Mouse (Mus musculus) MEL (cell line): ENCODE measurements around the gene Arhgef1. TPM values are rescaled to one million over a fixed set of nuclear protein-coding genes. Genes with fewer than 3 reads are reported as not detected.

Experiments used
- DNase-seq: peaks from one replicate; pipeline ENCODE4 v3.0.0; 2011; ENCODE audit warnings: low read depth, low spot score
- H3K27ac ChIP-seq: 2 replicates; pipeline ENCODE4 v1.5.1; 2012; ENCODE audit warnings: low read depth, mild to moderate bottlenecking, control low read depth, low read length, moderate library complexity; ENCODE audit not compliant: control insufficient read depth
- H3K27me3 ChIP-seq, 2 experiments: fragments of 150-350 bp in 1 of 2; sonication (generic) in 1 of 2; 2 replicates each; pipeline ENCODE4 v1.6.1; 2012; ENCODE audit warnings: low read length in 2 of 2, mild to moderate bottlenecking in 2 of 2, improper control_type of control experiment in 1 of 2, moderate library complexity in 1 of 2; ENCODE audit not compliant: insufficient read depth in 2 of 2, control insufficient read depth in 1 of 2
- H3K36me3 ChIP-seq, 2 experiments: 2 replicates each; pipeline ENCODE4 v1.6.1; 2012 to 2014; ENCODE audit warnings: low read length in 2 of 2, improper control_type of control experiment in 1 of 2, inconsistent platforms in 1 of 2, mild to moderate bottlenecking in 1 of 2; ENCODE audit not compliant: insufficient read depth in 2 of 2, control insufficient read depth in 1 of 2
- H3K4me1 ChIP-seq, 2 experiments: fragments of 150-350 bp in 1 of 2; sonication (generic) in 1 of 2; 2 replicates each; pipeline ENCODE4 v1.6.1; 2012; ENCODE audit warnings: low read length in 2 of 2, improper control_type of control experiment in 1 of 2, mild to moderate bottlenecking in 1 of 2; ENCODE audit not compliant: insufficient read depth in 2 of 2, control insufficient read depth in 1 of 2
- H3K4me3 ChIP-seq, 2 experiments: fragments of 150-350 bp in 1 of 2; sonication (generic) in 1 of 2; 2 replicates each; pipeline ENCODE4 v1.5.1; 2012; ENCODE audit warnings: low read depth in 2 of 2, low read length in 2 of 2, mild to moderate bottlenecking in 2 of 2, moderate library complexity in 2 of 2, control low read depth in 1 of 2, improper control_type of control experiment in 1 of 2; ENCODE audit not compliant: control insufficient read depth in 1 of 2, insufficient read depth in 1 of 2
- H3K79me2 ChIP-seq: 2 replicates; pipeline ENCODE4 v1.6.1; 2012; ENCODE audit warnings: mild to moderate bottlenecking, low read length, moderate library complexity; ENCODE audit not compliant: control insufficient read depth, poor library complexity, insufficient read depth
- H3K9ac ChIP-seq: 2 replicates; pipeline ENCODE4 v1.6.1; 2012; ENCODE audit warnings: low read depth, mild to moderate bottlenecking, control low read depth, low read length, moderate library complexity; ENCODE audit not compliant: control insufficient read depth, poor library complexity, severe bottlenecking
- H3K9me3 ChIP-seq: fragments of 150-350 bp; sonication (generic); replicated peaks from 2 replicates; pipeline ENCODE4 v1.6.1; 2012; ENCODE audit warnings: mild to moderate bottlenecking, low read length, improper control_type of control experiment, moderate library complexity; ENCODE audit not compliant: insufficient read depth
- CHD2 ChIP-seq: IDR thresholded peaks from 2 replicates; pipeline ENCODE4 v1.6.1; 2011; ENCODE audit warnings: low read length, improper control_type of control experiment
- ELF1 ChIP-seq: IDR thresholded peaks from 2 replicates; pipeline ENCODE4 v1.6.1; 2014; ENCODE audit warnings: low read depth, mild to moderate bottlenecking, inconsistent platforms, low read length, improper control_type of control experiment, moderate library complexity
- EP300 ChIP-seq, 2 experiments: IDR thresholded peaks; 2 replicates each; pipeline ENCODE4 v1.6.1; 2011; ENCODE audit warnings: improper control_type of control experiment in 2 of 2, low read length in 2 of 2, low read depth in 1 of 2, mild to moderate bottlenecking in 1 of 2
- GABPA ChIP-seq: IDR thresholded peaks from 2 replicates; pipeline ENCODE4 v1.6.1; 2012; ENCODE audit warnings: low read depth, mild to moderate bottlenecking, inconsistent platforms, low read length, improper control_type of control experiment, moderate library complexity
- GATA1 ChIP-seq: IDR thresholded peaks from 2 replicates; pipeline ENCODE4 v1.6.1; 2011; ENCODE audit warnings: low read depth, low read length, improper control_type of control experiment
- JUND ChIP-seq: IDR thresholded peaks from 2 replicates; pipeline ENCODE4 v1.6.1; 2011; ENCODE audit warnings: low read depth, mild to moderate bottlenecking, improper control_type of control experiment, low read length
- MAFK ChIP-seq: IDR thresholded peaks from 2 replicates; pipeline ENCODE4 v1.6.1; 2011; ENCODE audit warnings: low read depth, mild to moderate bottlenecking, low read length, improper control_type of control experiment, borderline replicate concordance
- MEF2A ChIP-seq: IDR thresholded peaks from 2 replicates; pipeline ENCODE4 v1.6.1; 2014; ENCODE audit warnings: low read depth, mild to moderate bottlenecking, inconsistent platforms, low read length, improper control_type of control experiment; ENCODE audit not compliant: poor library complexity, insufficient replicate concordance, severe bottlenecking; ENCODE audit errors: extremely low read depth
- MYB ChIP-seq: IDR thresholded peaks from 2 replicates; pipeline ENCODE4 v1.6.1; 2011; ENCODE audit warnings: mild to moderate bottlenecking, low read depth, low read length, improper control_type of control experiment
- NRF1 ChIP-seq: IDR thresholded peaks from 2 replicates; pipeline ENCODE4 v1.6.1; 2014; ENCODE audit warnings: low read depth, mild to moderate bottlenecking, inconsistent platforms, low read length, improper control_type of control experiment, moderate library complexity; ENCODE audit not compliant: poor library complexity, insufficient read depth, severe bottlenecking
- POLR2A ChIP-seq, 2 experiments: IDR thresholded peaks; 2 replicates each; pipeline ENCODE4 v1.6.1; 2011 to 2012; ENCODE audit warnings: low read length in 2 of 2, mild to moderate bottlenecking in 2 of 2, control low read depth in 1 of 2, improper control_type of control experiment in 1 of 2, low read depth in 1 of 2, moderate library complexity in 1 of 2; ENCODE audit not compliant: control insufficient read depth in 1 of 2, insufficient read depth in 1 of 2, poor library complexity in 1 of 2
- RAD21 ChIP-seq: IDR thresholded peaks from 2 replicates; pipeline ENCODE4 v1.6.1; 2011; ENCODE audit warnings: mild to moderate bottlenecking, low read depth, low read length, improper control_type of control experiment
- RCOR1 ChIP-seq: IDR thresholded peaks from 2 replicates; pipeline ENCODE4 v1.6.1; 2012; ENCODE audit warnings: low read depth, mild to moderate bottlenecking, inconsistent platforms, low read length, improper control_type of control experiment
- SMC3 ChIP-seq: IDR thresholded peaks from 2 replicates; pipeline ENCODE4 v1.6.1; 2011; ENCODE audit warnings: low read depth, low read length, improper control_type of control experiment
- TBP ChIP-seq: IDR thresholded peaks from 2 replicates; pipeline ENCODE4 v1.8.0; 2011; ENCODE audit warnings: low read depth, low read length, improper control_type of control experiment
- USF1 ChIP-seq: IDR thresholded peaks from 2 replicates; pipeline ENCODE4 v1.6.1; 2014; ENCODE audit warnings: low read depth, mild to moderate bottlenecking, inconsistent platforms, low read length, improper control_type of control experiment, moderate library complexity
- ZC3H11A ChIP-seq: IDR thresholded peaks from 2 replicates; pipeline ENCODE4 v1.6.1; 2012; ENCODE audit warnings: low read depth, mild to moderate bottlenecking, inconsistent platforms, low read length, improper control_type of control experiment
- ZKSCAN1 ChIP-seq: IDR thresholded peaks from 2 replicates; pipeline ENCODE4 v1.6.1; 2012; ENCODE audit warnings: low read depth, mild to moderate bottlenecking, inconsistent platforms, low read length, improper control_type of control experiment, moderate library complexity
- polyA plus RNA-seq, 2 experiments: library from polyadenylated mRNA; stranded (reverse) in 1 of 2; unstranded in 1 of 2; fragments of >175 nt in 1 of 2; fragments of >200 nt in 1 of 2; gene quantifications; 2 replicates each; pipeline versions ENCODE4 v1.2.1 to v1.2.4; 2012; ENCODE audit warnings: low replicate concordance in 2 of 2, low read depth in 1 of 2; ENCODE audit not compliant: insufficient read length in 2 of 2, insufficient read depth in 1 of 2, missing spikeins in 1 of 2
- total RNA-seq: library from RNA; depleted of rRNA; stranded (reverse); fragments of 300-350 nt; gene quantifications from 2 replicates; pipeline ENCODE4 v1.2.3, GENCODE M21; 2012

Arhgef1 gene
- total and polyA plus RNA-seq, 3 experiments: 53.3 to 163 TPM; not detected in 1

- Histone ChIP-seq H3K27me3 (no peaks in the 10 kb centered on the region), H3K36me3 (peaks cover 4 to 15% of the 10 kb centered on the region in 2 experiments), H3K79me2 (peaks cover 16% of the 10 kb centered on the region), H3K9me3 (no peaks in the 10 kb centered on the region), H3K27ac (0 out of 2 replicates have a peak overlapping the region, but pooled peaks have one; percentile 0), H3K4me3 (no peak overlapping the region), H3K9ac (no peak overlapping the region), H3K4me1 (peaks cover 0 to 12% of the 10 kb centered on the region in 2 experiments; a peak in 2 of 4 replicates)
- peak; percentile 63 for DNase-seq
- peak in 1 of 2 experiments; percentile 30; a peak in 2 of 4 replicates for TF ChIP-seq POLR2A (IDR thresholded peaks at IDR 0.05; ENCODE audit: control insufficient read depth in 1 of 2, insufficient read depth in 1 of 2, low read depth in 1 of 2, low read length in 2 of 2, poor library complexity in 1 of 2)
- TF ChIP-seq EP300 (IDR thresholded peaks at IDR 0.05; ENCODE audit: low read depth in 1 of 2, low read length in 2 of 2): no peak
- TF ChIP-seq MAFK: no peak
- no peak for TF ChIP-seq MEF2A
- TF ChIP-seq JUND: no peak
Observed at GRCm38 (mm10) chr7:24891241-24892124, 11.2 kb upstream of the Arhgef1 start.

DNA sequence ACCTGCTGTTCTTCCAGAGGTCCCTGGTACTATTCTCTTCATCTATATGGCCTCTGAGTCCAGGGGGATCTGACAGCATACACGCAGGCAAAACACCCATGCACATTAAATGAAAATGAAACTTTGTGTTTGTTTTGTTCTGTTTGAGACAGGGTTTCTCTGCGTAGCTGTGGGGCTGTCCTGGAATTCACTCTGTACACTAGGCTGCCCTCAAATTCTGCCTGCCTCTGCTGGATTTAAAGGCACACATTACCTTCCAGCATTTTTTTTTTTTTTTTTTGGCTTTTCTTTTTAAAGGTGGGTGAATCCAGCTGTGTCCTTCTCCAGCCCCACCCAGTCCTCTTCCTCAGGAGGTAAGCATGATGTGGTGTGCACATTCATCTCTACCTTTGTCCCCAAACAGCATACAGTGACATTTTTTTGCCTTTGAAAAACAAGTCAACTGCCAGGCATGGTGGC lies 10.6 kb upstream of the Arhgef1 start:
- H3K27me3 ChIP-seq: no peaks in the 10 kb centered on the region
- H3K4me3 ChIP-seq: no peak overlapping the region
- H3K79me2 ChIP-seq: peaks cover 9% of the 10 kb centered on the region
- no peak overlapping the region for H3K27ac ChIP-seq
- peaks cover 0 to 6% of the 10 kb centered on the region in 2 experiments; a peak in 2 of 4 replicates for H3K4me1 ChIP-seq
- peaks cover 4 to 8% of the 10 kb centered on the region in 2 experiments for H3K36me3 ChIP-seq
- TF ChIP-seq USF1 (no peak), GATA1 (no peak), NRF1 (no peak), CHD2 (no peak), RCOR1 (no peak), GABPA (no peak), POLR2A (IDR thresholded peaks at IDR 0.05; ENCODE audit: control insufficient read depth in 1 of 2, insufficient read depth in 1 of 2, low read depth in 1 of 2, low read length in 2 of 2, poor library complexity in 1 of 2) (no peak), TBP (no peak), SMC3 (no peak), EP300 (IDR thresholded peaks at IDR 0.05; ENCODE audit: low read depth in 1 of 2, low read length in 2 of 2) (no peak), MEF2A (no peak), RAD21 (no peak), ZKSCAN1 (no peak), ZC3H11A (no peak), ELF1 (no peak), MYB (no peak)
- no peak for DNase-seq
- H3K9ac ChIP-seq: no peak overlapping the region
- H3K9me3 ChIP-seq: no peaks in the 10 kb centered on the region
